Comparison of ENCODE assay signal across 8 mouse cellular contexts in the genomic region with DNA sequence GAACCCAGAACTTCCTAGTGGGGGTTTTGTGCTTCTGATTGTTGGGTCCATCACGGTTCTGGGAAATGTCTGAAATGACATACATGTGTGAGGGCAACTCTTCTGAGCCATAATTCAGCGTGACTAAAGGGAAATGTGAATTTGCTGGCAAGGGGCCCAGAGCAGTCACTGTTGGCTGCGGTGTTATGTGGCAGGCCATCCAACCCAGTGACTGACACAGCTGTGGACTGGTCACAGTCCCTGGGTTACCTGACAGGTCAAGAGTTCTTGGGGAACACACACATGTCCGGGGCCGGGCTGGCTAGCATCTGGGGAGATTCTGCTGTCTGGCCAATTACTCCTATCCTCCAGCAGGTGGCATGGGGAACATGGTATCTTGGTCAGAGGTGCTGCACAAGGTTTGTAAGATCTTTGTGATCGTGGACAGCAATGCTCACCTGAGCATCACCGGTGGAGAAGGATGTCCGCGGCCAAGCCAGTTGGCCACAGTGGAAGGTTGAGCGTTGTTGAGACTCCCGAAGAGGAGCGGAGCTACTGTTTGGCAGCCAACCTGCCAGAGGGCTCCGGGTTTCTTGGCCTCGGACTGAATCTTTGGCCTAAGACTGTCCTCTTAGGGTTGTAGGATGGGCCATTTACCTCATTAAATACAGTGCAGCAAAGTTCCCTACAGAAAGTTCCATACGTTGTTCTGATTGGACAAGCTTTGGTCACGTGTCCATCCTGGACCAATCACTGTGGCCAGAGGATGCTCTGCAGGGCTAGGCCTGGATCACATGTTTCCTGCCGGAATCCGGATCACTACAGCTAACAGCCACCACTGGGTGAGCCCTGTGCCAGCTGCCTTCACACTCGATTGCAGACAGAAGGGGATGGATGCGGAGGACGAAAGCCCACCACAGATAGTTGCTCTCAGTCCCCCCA. TPM values are rescaled to one million over a fixed set of nuclear protein-coding genes. Genes with fewer than 3 reads are reported as not detected.
A peak's percentile ranks its signal among the peaks of the same experiment; 100 is the strongest.
DNase-seq lines count a peak whose midpoint lies in the region; ATAC-seq lines count a peak whose summit lies in the region.

No protein-coding gene starts in this region.

- intact Hi-C loops in gastrocnemius, postnatal 14 days (cut with DNase I; ENCODE audit: low total_unique reads): no loop called here

- WGBS in forebrain, embryonic 12.5 days: 84% methylated on average over 21 of the region's 21 CpGs
- 87% methylated on average over 21 of the region's 21 CpGs for WGBS in forebrain, embryonic 10.5 days

- no peak for DNase-seq in forebrain, embryonic 10.5 days (ENCODE audit: extremely low spot score, low spot score)
- DNase-seq in lung, postnatal 10 days: peak; percentile 8
- DNase-seq in lung, postnatal 25 days (ENCODE audit: low spot score): no peak
- DNase-seq in cerebellum, postnatal 10 days: peak; percentile 62 to 69
- peak; percentile 56 for DNase-seq in testis, postnatal 10 days (ENCODE audit: low spot score)
- no peak for DNase-seq in spleen, postnatal 4 days (ENCODE audit: low spot score in 2 of 2)
- DNase-seq in gastrocnemius, postnatal 14 days: no peak

- no peaks in the 10 kb centered on the region for H3K27me3 ChIP-seq in forebrain, embryonic 12.5 days
- peaks cover 6% of the 10 kb centered on the region; the same call in 1 of the 2 replicates for H3K27me3 ChIP-seq in forebrain, embryonic 10.5 days (ENCODE audit: poor library complexity, severe bottlenecking)

- ATAC-seq in forebrain, embryonic 12.5 days (ENCODE audit: low FRiP score): peak; percentile 53; the same call in 1 of the 2 replicates

- peaks cover 23% of the 10 kb centered on the region for H3K4me1 ChIP-seq in forebrain, embryonic 12.5 days
- peaks cover 28% of the 10 kb centered on the region for H3K4me1 ChIP-seq in forebrain, embryonic 10.5 days

- no peak overlapping the region for H3K9ac ChIP-seq in forebrain, embryonic 12.5 days

- no peaks in the 10 kb centered on the region for H3K36me3 ChIP-seq in forebrain, embryonic 12.5 days (replicated peaks)
- H3K36me3 ChIP-seq in forebrain, embryonic 10.5 days (replicated peaks): no peaks in the 10 kb centered on the region

- no peak overlapping the region for H3K4me3 ChIP-seq in forebrain, embryonic 12.5 days (replicated peaks)
- H3K4me3 ChIP-seq in forebrain, embryonic 10.5 days: no peak overlapping the region

- no peaks in the 10 kb centered on the region for H3K9me3 ChIP-seq in forebrain, embryonic 12.5 days
- no peaks in the 10 kb centered on the region for H3K9me3 ChIP-seq in forebrain, embryonic 10.5 days

- no peak overlapping the region for H3K4me2 ChIP-seq in forebrain, embryonic 12.5 days

- H3K27ac ChIP-seq in forebrain, embryonic 12.5 days: no peak overlapping the region
- H3K27ac ChIP-seq in forebrain, embryonic 10.5 days: no peak overlapping the region

RNA-seq across cellular contexts. Expression of gene Arhgap8, which starts 52.6 kb away (rescaled TPM):
- 0.60 and 1.1 TPM in 2 replicates for polyA plus RNA-seq in forebrain, embryonic 12.5 days (2016; fragmentation: Nextera tagmentation; extraction: Ambion mirVana)
- 2.1 and 2.2 TPM in 2 replicates for polyA plus RNA-seq in forebrain, embryonic 10.5 days (2016; fragmentation: Nextera tagmentation; extraction: Ambion mirVana)
- under 1 TPM in 1 of 2 experiments, not detected in 1; 0.29 TPM for total RNA-seq in gastrocnemius, postnatal 14 days (2021)

Comparison
In these comparisons a context has a peak if more than half of its experiments do, and no peak if none do; other contexts are left out.
1. DNase-seq: peak in lung, postnatal 10 days (single experiment), cerebellum, postnatal 10 days (2 of 2) and testis, postnatal 10 days (single experiment); none in forebrain, embryonic 10.5 days (single experiment), lung, postnatal 25 days (single experiment), spleen, postnatal 4 days (0 of 2) and gastrocnemius, postnatal 14 days (single experiment).